Mouse (Mus musculus) thymus, postnatal 4 days (tissue): ENCODE measurements around the gene Aff1.

Experiments used
- DNase-seq: peaks from one replicate; pipeline ENCODE4 v3.0.0; 2021

Aff1 gene

DNA sequence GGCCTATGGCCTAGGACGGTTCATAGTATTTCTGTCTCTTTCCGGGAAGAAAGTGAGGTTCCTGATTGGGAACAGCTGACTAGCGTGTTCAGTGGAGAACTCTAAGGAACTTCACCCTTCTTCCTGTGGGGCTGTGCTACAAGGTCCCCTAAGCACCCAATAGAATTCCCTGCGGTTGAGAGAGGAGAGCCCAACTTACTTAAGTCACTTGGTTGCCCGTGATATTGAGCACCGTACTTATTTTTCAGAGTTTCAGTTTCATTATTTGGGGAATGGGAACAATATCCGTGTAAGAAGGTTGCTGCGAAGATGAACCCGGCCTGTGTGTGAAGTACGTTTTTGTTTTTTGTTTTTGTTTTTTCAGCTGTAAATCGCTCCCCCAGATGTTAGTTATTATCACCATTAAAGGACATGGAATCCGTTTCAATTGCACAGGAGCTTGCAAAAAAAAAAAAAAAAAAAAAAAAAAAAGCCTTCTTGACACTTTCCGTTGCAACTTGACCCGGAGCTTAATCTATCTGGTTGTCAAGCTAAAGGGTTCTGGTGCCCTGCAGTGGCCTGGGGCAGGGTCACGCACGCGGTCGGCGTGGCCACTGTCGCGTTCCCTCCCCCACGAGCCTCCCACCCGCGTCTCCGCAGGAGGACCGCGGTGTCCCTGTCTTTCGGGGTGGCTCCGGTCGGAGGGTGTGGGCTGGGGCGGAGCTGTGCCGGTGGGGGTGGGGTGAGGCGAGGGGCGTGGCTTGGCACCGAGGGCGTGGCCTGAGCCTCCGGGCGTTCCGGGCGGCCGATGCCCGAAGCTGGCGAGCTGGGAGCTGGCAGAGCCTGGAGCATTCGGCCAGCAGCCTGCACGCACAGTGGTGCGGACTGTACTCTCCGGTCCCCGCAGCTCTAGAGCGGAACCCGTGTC is at the start of gene Aff1:
Aff1 (plus strand) TSS at position 751 of the 907 bp plus-strand sequence.
- peak; percentile 98 for DNase-seq

- DNase-seq: no peak
Measured at GRCm38 (mm10) chr5:103644167-103644566, 48.0 kb upstream of the Aff1 start.

DNA sequence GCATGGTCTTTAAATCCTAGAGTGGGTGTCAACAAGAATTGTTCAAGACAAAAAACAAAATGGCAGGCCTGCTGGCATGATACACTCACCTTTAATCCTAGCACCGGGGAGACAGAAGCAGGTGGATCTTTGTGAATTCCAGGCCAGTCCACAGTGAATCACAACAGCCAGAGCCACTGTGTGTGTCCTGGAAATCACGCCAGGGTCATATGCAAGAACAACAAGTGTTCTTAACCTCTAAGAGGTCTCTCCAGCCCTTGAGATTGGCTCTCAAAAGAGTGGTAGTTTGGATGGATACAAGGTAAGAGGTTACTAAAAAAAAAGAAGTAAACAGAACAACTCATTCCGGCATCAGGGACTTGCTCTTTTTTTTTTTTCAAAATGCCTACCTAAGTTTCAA is 44.9 kb upstream of the Aff1 start:
- DNase-seq: no peak

- peak; percentile 77 for DNase-seq
Measured at GRCm38 (mm10) chr5:103654225-103654624, 37.9 kb upstream of the Aff1 start.

DNA sequence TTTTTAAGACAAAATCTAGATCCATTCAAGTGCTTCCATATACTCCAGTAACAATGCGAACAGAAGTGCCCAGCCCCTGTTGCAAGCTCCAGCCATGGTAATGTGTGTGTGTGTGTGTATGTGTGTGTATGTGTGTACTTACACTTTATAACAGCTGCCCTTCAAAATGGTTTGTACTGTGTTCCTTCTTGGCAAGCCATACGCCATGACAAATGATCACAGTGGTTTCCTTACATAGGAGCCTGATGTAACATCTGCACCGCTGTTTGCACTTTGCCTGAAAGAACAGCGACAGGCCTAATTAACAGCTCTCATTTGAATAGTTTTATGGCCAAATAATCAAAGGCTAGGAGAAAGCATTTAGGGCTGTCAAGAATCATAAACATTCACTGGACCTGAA is 37.4 kb upstream of the Aff1 start:
- no peak for DNase-seq

DNA sequence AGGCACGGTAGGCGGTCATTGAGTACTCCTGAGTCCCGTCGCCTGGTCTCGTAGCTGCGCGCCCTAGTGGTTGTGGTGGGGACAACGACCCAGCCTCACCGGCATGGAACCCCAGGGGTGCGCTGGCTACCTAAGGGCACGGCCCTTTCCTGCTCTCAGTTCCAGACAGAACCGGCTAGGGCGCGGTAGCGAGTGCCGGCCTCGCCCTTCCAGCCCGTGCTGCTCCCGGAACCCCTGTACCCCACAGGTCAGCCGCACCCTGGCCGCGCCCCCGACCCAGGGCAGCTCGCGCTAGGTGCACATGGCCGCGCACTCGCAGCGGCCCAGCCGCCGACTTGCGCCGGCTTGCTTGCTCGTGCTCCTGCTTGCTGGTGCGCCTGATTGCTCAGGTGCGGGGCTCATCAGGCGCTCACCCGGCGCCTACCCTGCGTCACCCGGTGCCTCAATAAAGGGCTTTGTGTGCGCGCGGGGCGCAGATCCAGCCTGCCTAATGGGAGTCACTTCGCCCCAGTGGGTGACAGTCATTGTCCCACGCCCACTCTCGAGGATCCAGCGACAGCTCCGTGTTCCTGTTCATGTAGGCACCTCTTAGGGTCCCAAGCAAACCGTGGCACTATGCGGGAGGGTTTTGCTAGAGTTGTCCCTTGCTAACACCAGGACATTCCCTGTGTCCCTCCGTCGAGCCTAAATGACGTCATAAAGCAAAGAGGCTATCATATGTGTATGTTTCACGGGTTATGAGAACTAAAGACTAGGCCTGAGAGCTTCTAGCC is 36.6 kb upstream of the Aff1 start, which contains the start of gene 1700016H13Rik:
1700016H13Rik (minus strand) TSS at position 665 of the 773 bp plus-strand sequence.
- DNase-seq: peak; percentile 92

DNA sequence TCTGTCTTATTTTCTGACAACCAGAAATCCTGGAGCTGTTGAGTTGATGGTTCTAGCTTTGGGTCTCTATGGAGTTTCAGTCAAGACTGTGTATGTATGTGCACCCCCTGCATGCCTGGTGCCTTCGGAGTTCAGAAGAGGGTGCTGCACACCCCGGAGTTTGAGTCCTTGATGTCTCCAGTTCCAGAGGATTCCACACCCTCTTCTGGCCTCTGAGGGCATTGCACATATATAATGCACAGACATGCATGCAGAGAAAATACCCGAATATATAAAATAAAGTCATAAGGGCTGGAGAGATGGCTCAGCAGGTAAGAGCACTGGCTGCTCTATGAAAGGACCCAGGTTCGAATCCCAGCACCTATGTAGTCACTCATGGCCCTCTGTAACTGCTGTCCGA is 33.3 kb upstream of the Aff1 start:
- DNase-seq: peak; percentile 46

DNA sequence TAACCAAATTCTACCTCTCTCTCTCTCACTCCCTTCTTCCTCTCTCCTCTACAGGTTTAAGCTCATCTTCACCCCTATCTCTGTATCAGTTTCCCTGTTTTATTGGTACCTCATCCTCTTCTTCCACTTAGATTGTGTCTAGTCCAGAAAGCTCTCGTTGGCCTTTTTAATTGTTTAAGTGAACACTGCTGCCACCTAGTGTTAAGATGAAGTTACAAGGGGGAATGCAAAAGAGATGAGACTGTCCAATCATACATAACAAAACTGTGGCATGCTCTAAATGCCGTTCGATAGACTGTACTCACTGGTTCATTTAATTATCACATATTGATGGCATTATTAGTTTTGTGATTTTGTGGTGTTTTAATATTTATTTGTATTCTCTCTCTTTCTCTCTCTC is 32.6 kb upstream of the Aff1 start:
- DNase-seq: no peak

DNA sequence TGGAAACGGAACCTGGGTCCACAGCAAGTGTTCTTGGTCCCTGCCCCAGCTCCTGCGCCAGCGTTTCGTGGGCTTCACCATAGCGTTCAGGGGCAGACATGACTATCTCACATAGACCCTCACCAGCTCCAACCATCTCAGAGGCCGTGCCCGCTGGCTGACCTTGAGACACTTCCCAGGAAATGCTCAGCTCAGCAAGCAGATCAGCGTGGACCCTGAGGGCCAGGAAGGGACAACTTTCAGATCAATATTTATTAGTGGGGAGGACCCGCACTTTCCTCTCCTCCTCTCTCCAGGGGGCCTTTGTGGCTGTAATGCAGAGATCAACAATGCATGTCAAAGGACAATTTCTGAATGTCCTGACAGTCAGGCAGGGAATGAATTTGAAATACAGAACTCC is 27.2 kb upstream of the Aff1 start:
- DNase-seq: no peak

GRCm38 (mm10) chr5:103665876-103666275 is 26.3 kb upstream of the Aff1 start:
- DNase-seq: no peak

DNA sequence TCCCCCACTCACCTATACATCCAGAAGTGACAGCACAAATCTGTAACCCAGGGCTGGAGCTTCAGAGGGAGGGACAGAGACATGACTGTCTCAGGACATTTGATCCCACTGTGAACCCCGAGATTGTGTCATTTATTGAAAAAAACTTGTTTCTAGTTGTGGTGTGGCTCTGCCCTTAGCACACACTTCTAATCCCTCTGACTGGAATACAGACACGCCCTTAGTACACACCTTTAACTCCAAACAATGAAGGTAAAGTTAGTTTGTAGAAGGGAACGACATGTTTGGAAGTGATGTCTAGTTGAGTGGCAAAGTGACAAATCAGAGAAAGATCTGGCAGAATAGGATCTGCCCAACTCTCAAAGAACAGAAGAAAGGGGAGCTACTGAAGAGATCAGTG is 20.3 kb upstream of the Aff1 start:
- no peak for DNase-seq

- no peak for DNase-seq
Measured at GRCm38 (mm10) chr5:103673611-103674010, 18.6 kb upstream of the Aff1 start.

DNA sequence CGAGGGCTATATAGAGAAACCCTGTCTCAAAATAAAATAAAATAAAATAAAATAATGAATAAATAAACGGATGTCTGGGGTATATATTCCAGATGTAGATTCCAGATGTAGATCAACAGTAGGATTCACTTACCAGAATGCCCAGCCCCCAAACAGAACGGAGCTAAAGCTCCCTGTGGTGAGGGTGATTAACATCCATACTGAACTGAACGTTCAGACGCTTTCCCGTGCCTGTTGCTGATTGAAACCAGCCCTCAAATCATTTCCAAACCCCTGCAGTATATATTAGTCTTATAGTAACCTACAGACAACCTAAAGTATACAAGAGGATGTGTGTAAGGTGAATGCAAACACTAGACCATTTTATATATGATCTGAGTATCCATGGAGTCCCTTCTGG is 17.7 kb upstream of the Aff1 start:
- DNase-seq: no peak

DNA sequence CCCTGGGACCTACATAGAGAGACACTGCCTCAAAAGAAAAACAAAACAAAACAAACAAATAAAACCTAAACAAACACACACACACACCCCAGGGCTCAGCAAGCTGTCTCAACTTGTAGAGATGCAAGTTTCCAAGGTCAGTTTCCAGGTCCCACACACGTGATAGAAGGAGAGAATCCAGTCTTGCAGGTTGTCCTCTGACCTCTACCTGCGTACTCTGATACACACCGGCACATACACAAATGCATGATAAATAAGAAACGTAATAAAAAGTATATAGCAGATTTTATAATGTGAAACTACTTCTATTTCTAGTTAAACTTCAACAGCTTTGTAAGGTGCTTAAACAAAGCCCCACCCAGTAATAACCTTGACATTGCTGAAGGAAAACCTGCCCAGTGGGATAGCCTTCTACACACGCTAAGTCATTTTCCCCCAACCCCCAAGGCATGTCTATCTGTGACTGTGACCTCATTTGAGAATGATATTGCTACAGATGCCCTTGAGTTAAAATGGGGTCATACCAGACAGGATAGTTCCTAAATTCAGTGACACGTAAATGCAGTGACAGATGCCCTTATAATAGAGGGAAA is 15.8 kb upstream of the Aff1 start:
- DNase-seq: no peak

GRCm38 (mm10) chr5:103677894-103678293 is 14.3 kb upstream of the Aff1 start:
- no peak for DNase-seq

- DNase-seq: no peak
Measured at GRCm38 (mm10) chr5:103678974-103679373, 13.2 kb upstream of the Aff1 start.

DNA sequence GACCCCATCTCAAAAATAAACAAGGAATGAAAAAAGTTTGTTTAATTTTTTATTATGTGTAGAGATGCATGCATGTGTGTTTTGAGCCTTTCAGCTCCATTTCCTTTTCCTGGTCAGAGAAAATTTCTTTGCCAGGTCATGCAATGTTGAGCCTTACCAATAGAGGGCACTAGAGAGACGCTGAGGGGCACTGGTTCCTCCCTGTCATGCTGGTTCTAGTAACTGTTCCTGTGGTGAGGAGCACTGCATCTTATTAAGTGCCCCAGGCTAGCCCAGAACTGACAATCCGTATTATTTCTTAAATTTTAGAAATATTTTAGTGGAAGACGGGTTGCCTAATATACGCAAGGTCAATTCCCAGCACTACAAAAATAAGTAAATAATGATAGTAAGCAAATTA is 11.8 kb upstream of the Aff1 start:
- DNase-seq: peak; percentile 83

DNA sequence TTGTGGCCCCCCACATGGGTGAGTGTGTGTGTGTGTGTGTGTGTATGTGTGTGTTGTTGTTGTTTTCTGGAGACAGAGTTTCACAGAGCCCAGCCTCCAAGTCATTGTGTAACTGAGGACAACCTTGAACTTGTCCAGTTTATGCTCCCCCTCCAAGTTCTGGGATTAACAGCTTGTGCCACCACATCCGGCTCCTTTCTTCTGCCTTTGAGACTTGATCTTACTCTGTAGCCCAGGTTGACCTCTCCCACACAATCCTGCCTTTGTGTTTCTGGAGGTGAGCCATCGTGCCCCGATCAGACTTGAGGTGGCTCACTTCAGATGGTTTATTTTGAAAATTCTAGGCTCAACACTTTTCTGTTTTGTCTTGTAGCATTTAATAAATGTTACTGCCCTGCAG is 10.3 kb upstream of the Aff1 start:
- DNase-seq: no peak

DNA sequence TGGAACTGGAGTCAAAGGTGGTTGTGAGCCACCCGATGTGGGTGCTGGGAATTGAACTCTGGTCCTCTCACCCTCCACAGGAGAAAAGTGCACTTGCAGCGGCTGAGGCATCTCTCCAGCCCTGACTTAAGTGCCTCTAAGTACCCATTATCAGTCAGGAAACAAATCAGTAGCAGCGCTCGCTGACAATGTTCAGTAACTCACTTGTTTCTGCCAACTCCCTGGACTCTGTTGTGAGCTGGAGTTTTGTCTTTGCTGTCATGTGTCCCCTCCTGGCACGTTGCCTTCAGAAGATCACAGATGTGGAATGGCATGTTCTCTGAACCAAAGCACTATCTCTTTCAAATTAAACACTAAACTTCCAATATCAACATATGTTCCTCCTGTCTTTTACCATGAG is 2.5 kb upstream of the Aff1 start:
- no peak for DNase-seq

DNA sequence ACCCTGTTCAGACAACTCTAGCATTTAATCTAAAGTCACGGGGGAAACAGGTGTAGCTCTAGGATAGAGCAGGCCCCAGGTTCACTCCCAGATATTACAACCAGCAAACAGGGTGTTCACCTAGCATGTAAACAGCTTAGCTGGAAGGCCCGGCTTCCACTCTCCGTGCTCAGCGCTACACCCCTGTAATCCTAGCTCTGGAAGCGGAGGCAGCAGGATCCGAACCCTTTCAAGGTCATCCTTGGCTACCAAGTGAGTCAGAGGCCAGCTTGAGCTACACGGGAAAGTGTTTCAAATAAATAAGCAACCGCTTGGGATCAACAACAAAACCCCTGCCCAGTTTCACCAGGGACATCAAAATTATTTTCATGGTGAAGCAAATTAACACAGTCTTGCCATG is 2.0 kb upstream of the Aff1 start:
- DNase-seq: no peak

- no peak for DNase-seq
Measured at GRCm38 (mm10) chr5:103691171-103691570, 1.0 kb upstream of the Aff1 start.

DNA sequence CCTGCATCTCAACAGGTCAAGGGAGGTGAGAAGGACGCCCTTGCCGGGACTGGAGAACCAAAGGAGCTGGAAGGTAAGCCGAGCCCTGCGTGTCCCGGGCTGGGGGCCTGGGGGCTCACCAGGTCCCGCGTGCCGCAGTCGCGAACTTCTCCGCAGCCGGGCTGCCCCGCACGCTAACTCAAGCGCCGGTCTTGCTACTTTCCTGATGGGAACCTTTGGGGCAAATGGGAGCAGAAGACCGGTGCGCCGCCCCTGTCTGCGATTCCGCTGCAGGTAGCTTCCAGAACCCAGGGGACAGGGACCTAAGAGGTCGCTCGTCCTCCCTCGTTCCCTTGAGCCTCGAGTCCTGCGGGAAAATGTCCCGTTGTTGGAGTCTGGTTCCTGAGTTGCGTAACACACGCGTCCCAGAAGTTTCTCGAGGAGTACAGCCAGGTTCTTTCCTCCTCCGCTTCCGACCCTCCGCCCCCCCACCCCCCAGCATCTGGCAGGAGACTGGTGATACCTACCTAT is 412 bp downstream of the Aff1 start:
- DNase-seq: no peak

GRCm38 (mm10) chr5:103693041-103693641 is 967 bp downstream of the Aff1 start:
- peak; percentile 46 for DNase-seq
